Mouse (Mus musculus): ENCODE results near the gene Ctcfl. TPM values are rescaled to one million over a fixed set of nuclear protein-coding genes. Genes with fewer than 3 reads are reported as not detected.
A peak's percentile ranks its signal among the peaks of the same experiment; 100 is the strongest.

The Ctcfl gene
- polyA plus RNA-seq, 1 experiment, result 0.03 TPM

DNA sequence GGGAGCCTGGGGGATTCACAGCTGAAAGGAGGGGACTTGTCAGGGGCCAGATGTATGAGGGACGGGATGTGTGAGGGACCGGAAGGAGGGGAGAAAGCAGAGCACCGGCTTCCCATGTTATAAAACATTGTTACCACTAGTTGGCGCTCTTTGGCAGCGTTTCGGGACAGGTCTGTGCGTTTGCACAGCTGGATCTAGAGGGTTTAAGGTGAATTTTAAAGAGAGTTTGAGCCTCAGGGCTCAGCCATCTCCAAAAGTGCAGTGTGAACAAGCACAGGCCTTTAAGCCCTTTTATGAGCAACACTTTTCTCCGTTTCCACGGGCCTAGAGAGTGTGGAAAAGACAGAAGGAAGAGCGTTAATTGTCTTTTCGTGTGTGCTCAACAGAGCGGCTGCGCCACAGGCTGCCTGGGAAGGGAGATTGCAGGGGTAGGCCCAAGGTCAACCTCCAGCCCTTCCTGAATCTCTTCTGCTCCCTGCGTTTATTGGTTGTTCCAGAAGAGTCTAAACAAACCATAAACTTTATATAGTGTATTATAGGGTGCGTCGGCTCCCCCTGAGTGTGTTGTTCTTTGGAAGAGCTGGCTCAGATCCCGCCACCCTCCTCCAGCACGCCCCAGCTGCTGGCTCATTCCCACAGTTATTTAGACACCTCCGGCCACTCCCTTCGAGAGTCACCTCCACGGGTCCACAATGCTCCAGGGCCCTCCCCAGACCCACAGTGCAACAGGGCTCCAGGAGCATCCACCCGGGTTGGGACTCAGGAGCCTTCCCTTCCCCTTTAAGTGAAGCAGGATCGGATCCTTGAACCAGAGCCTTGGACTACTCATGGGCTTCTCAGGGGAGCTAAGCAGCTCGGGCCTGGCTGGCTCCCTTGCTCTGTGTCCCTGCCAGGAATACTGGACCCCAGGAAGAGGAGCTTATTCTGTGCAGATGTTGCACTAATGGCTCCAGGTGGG, 40.3 kb upstream of the Ctcfl start:
- Histone ChIP-seq H3K4me1 (ENCODE audit: control insufficient read depth, insufficient read depth, low read length) (peaks cover 10% of the 10 kb centered on the region; the same call in 1 of the 2 replicates), H3K27ac (ENCODE audit: insufficient read depth, low read depth, low read length) (peak overlapping the region; percentile 2; the same call in 1 of the 2 replicates), H3K27me3 (replicated peaks; ENCODE audit: control insufficient read depth, insufficient read depth, low read length) (no peaks in the 10 kb centered on the region), H3K4me3 (ENCODE audit: insufficient read depth, low read depth, low read length) (no peak overlapping the region), H3K36me3 (ENCODE audit: control insufficient read depth, insufficient read depth, low read length) (peaks cover 23% of the 10 kb centered on the region)
- 22% methylated on average over 24 of the region's 24 CpGs for WGBS
- peak; percentile 89 for DNase-seq
- TF ChIP-seq POLR2A (IDR thresholded peaks at IDR 0.05; ENCODE audit: low read depth, low read length) (peak; percentile 42), CTCF (conservative IDR thresholded peaks at IDR 0.05; ENCODE audit: insufficient read depth, insufficient read length, low read depth, low read length) (peak; percentile 82)

DNA sequence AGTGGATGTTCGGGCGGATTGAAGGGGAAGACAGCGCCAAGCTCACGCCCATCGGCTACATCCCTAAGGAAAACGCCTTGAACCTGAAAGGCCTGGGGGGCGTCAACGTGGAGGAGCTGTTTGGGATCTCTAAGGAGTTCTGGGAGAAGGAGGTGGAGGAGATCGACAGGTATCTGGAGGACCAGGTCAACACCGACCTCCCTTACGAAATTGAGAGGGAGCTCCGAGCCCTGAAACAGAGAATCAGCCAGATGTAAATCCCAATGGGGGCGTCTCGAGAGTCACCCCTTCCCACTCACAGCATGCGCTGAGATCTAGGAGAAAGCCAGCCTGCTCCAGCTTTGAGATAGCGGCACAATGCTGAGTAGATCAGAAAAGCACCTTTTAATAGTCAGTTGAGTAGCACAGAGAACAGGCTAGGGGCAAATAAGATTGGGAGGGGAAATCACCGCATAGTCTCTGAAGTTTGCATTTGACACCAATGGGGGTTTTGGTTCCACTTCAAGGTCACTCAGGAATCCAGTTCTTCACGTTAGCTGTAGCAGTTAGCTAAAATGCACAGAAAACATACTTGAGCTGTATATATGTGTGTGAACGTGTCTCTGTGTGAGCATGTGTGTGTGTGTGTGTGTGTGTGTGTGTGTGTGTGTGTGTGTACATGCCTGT, 39.2 kb upstream of the Ctcfl start:
- DNase-seq, result no peak
- Histone ChIP-seq H3K4me3 (ENCODE audit: insufficient read depth, low read depth, low read length) (peak overlapping the region; percentile 29), H3K36me3 (ENCODE audit: control insufficient read depth, insufficient read depth, low read length) (peaks cover 28% of the 10 kb centered on the region), H3K27ac (ENCODE audit: insufficient read depth, low read depth, low read length) (peak overlapping the region; percentile 96), H3K4me1 (ENCODE audit: control insufficient read depth, insufficient read depth, low read length) (peaks cover 4% of the 10 kb centered on the region; the same call in 1 of the 2 replicates), H3K27me3 (replicated peaks; ENCODE audit: control insufficient read depth, insufficient read depth, low read length) (no peaks in the 10 kb centered on the region)
- 67% methylated on average over 19 of the region's 19 CpGs for WGBS
- TF ChIP-seq POLR2A (IDR thresholded peaks at IDR 0.05; ENCODE audit: low read depth, low read length) (peak; percentile 45), CTCF (conservative IDR thresholded peaks at IDR 0.05; ENCODE audit: insufficient read depth, insufficient read length, low read depth, low read length) (0 out of 2 replicates have a peak, but pooled peaks have one; percentile 2)

DNA sequence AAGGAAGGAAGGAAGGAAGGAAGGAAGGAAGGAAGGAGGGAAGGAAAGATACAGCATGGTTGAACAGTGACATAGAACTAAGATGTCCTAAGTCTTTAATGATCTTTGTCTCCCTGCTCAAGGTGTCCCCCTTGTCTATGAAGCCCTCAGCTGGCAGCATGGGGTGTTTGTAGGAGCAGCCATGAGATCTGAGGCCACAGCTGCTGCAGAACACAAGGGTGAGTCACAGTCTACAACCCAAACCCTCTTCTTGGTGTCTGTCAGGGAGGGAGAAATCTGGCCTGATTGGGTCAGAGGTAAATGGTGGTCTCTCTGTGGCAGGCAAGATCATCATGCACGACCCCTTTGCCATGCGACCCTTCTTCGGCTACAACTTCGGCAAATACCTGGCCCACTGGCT, 38.5 kb upstream of the Ctcfl start:
- no peak for DNase-seq
- Histone ChIP-seq H3K27me3 (replicated peaks; ENCODE audit: control insufficient read depth, insufficient read depth, low read length) (no peaks in the 10 kb centered on the region), H3K36me3 (ENCODE audit: control insufficient read depth, insufficient read depth, low read length) (peaks cover 28% of the 10 kb centered on the region), H3K4me1 (ENCODE audit: control insufficient read depth, insufficient read depth, low read length) (no peaks in the 10 kb centered on the region), H3K27ac (ENCODE audit: insufficient read depth, low read depth, low read length) (peak overlapping the region; percentile 96), H3K4me3 (ENCODE audit: insufficient read depth, low read depth, low read length) (peak overlapping the region; percentile 29)
- 76% methylated on average over 4 of the region's 4 CpGs for WGBS
- TF ChIP-seq CTCF (conservative IDR thresholded peaks at IDR 0.05; ENCODE audit: insufficient read depth, insufficient read length, low read depth, low read length) (0 out of 2 replicates have a peak, but pooled peaks have one; percentile 9), POLR2A (IDR thresholded peaks at IDR 0.05; ENCODE audit: low read depth, low read length) (no peak)

DNA sequence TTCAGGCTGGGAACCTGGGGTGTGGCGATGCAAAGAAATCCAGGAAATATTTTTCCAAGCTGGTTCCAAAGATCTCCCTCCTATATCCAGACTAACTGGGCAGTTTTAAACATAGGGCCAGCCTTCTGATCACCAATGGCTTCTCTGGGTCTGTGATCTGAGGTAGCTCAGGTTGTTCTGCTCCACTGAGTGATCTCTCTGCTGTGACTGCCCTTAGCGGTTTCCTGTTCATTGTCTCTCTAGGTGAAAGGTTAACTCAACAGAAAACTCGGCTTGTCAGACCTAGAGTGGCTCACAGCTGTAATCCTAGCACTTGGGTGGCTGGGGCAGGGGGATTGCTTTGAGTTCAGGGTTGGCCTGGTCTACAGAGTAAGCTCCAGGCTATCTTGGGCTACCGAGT, 38.1 kb upstream of the Ctcfl start:
- DNase-seq, result peak; percentile 70
- Histone ChIP-seq H3K27me3 (replicated peaks; ENCODE audit: control insufficient read depth, insufficient read depth, low read length) (no peaks in the 10 kb centered on the region), H3K36me3 (ENCODE audit: control insufficient read depth, insufficient read depth, low read length) (peaks cover 28% of the 10 kb centered on the region), H3K4me3 (ENCODE audit: insufficient read depth, low read depth, low read length) (peak overlapping the region; percentile 48), H3K4me1 (ENCODE audit: control insufficient read depth, insufficient read depth, low read length) (peaks cover under 1% of the 10 kb centered on the region; the same call in 1 of the 2 replicates), H3K27ac (ENCODE audit: insufficient read depth, low read depth, low read length) (peak overlapping the region; percentile 96)
- 28% methylated on average over 4 of the region's 4 CpGs for WGBS
- TF ChIP-seq POLR2A (IDR thresholded peaks at IDR 0.05; ENCODE audit: low read depth, low read length) (no peak), CTCF (conservative IDR thresholded peaks at IDR 0.05; ENCODE audit: insufficient read depth, insufficient read length, low read depth, low read length) (0 out of 2 replicates have a peak, but pooled peaks have one; percentile 1)

DNA sequence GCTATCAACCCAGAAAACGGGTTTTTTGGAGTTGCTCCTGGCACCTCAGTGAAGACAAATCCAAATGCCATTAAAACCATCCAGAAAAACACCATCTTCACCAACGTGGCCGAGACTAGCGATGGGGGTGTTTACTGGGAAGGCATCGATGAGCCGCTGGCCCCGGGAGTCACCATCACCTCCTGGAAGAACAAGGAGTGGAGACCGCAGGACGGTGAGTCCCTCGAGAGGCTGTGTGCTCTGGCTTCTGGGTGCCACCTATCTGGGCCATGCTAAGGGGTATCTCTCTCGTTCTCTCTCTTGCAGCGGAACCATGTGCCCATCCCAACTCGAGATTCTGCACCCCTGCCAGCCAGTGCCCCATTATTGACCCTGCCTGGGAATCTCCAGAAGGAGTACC, 37.6 kb upstream of the Ctcfl start:
- TF ChIP-seq CTCF (conservative IDR thresholded peaks at IDR 0.05; ENCODE audit: insufficient read depth, insufficient read length, low read depth, low read length) (peak; percentile 0; the same call in 1 of the 2 replicates), POLR2A (IDR thresholded peaks at IDR 0.05; ENCODE audit: low read depth, low read length) (peak; percentile 69)
- Histone ChIP-seq H3K4me3 (ENCODE audit: insufficient read depth, low read depth, low read length) (peak overlapping the region; percentile 48), H3K36me3 (ENCODE audit: control insufficient read depth, insufficient read depth, low read length) (peaks cover 28% of the 10 kb centered on the region), H3K4me1 (ENCODE audit: control insufficient read depth, insufficient read depth, low read length) (peaks cover 5% of the 10 kb centered on the region), H3K27me3 (replicated peaks; ENCODE audit: control insufficient read depth, insufficient read depth, low read length) (no peaks in the 10 kb centered on the region), H3K27ac (ENCODE audit: insufficient read depth, low read depth, low read length) (peak overlapping the region; percentile 96)
- WGBS, result 56% methylated on average over 13 of the region's 13 CpGs
- DNase-seq, result no peak

- Histone ChIP-seq H3K4me3 (ENCODE audit: insufficient read depth, low read depth, low read length) (peak overlapping the region; percentile 83), H3K36me3 (ENCODE audit: control insufficient read depth, insufficient read depth, low read length) (peaks cover 28% of the 10 kb centered on the region), H3K4me1 (ENCODE audit: control insufficient read depth, insufficient read depth, low read length) (peaks cover 9% of the 10 kb centered on the region), H3K27me3 (replicated peaks; ENCODE audit: control insufficient read depth, insufficient read depth, low read length) (no peaks in the 10 kb centered on the region), H3K27ac (ENCODE audit: insufficient read depth, low read depth, low read length) (peak overlapping the region; percentile 96)
- peak; percentile 46 for DNase-seq
- peak; percentile 65 for TF ChIP-seq POLR2A (IDR thresholded peaks at IDR 0.05; ENCODE audit: low read depth, low read length)
- TF ChIP-seq CTCF (conservative IDR thresholded peaks at IDR 0.05; ENCODE audit: insufficient read depth, insufficient read length, low read depth, low read length), result no peak
- 63% methylated on average over 10 of the region's 10 CpGs for WGBS
Measured at GRCm38 (mm10) chr2:173155907-173156306, 36.6 kb upstream of the Ctcfl start.

Data from kidney, adult 2 months (tissue).